Mouse (Mus musculus): Measurements from ENCODE around the gene Zfp536.

The Zfp536 gene

GRCm38 (mm10) chr7:37773312-37773702 is at the start of gene Zfp536:
Zfp536 (minus strand) TSS chr7:37773641.
- DNase-seq: no peak

DNA sequence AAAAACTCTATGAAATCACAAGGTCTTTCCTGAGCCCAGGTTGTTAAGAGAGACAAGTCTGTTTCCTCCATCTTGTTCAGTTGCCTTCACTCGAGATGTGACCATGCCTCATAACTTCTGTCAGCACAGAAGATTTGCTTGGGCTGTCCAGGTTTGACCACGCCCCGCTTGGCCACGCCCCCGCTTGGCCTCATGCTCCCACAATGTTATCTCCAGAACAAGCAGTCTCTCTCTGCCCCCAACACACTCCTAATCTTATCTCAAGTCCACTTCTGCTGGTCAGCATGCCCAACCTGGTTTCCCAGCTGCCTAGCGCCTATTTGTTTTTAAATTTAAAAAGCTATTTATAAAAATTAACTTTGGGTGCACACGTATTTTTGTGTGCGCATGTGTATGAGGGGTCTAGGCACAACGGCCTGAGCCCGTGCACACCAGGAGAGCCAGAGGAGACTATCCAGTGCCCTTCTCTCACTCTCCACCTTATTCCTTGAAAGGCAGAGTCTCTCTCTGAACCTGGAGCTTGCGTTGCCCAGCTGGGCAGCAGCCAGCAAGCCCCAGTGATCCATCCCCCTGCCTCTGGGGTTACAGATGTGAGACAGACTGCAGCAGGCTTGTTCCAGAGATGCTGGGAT is 47.3 kb upstream of the Zfp536 start:
- DNase-seq: no peak

GRCm38 (mm10) chr7:37818631-37819340 is 45.3 kb upstream of the Zfp536 start:
- no peak for DNase-seq

DNA sequence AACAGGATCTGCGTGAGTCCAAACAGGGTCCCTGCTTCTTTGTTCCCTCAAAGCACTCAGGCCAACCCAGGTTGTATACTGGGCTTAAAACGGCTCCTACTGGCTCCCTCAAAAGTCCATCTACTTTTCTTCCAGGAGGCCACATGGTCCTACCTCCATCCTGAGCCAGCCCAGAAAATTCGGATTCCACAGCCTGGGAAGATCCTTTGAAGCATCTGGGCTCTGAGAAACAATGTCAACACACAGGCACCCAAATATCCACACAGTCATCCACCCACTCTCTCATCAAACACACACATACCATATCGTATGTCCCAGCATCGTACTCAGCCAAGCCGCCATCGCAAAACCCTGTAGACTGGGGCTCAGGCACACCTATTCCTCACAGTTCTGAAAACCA is 43.5 kb upstream of the Zfp536 start:
- no peak for DNase-seq

DNA sequence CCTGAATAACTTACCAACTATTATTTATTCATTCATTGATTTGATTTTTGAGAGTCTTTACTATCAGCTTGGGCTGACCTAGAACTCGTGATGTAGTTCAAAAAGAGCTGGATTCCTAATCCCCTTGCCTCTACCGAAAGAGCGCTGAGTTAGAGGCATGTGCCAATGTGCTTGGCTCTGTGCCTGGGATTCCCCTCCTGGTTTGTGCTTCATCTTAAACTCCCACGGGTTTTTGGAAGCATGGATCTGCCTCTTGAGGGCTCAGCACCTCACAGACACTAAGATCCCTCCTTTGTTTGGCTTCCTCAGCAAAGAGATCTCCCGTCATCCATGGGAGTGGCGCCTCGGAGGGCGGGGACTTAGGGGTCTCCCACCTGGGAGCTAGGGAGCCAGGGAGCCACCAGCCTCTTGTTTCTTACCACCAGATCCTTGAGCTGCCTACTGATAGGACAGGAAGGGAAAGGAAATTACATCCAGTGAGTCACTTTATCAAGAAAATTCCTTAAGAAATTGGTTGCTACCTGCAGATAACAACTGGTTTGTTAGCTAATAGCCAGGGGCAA is 41.5 kb upstream of the Zfp536 start:
- DNase-seq: no peak

DNA sequence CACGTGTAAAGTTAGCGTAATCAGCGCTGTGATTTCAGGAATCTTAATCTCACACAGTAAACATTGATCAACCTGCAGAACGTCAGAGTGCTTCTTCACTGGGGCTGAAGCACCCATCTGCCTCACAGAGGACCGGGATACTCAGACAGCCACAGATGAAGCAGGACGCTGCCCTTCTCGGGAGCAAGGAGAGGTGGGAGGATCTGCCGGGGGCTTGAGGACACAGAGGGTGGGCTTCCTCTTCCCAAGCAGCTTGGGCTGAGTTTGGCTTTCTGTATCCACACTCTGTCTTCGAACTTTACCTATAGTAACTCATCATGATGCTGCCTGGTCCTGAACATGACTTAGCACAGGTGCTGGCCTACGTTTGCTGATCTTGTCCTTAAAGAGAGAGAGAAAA is 40.2 kb upstream of the Zfp536 start:
- no peak for DNase-seq

GRCm38 (mm10) chr7:37809908-37810307 is 36.5 kb upstream of the Zfp536 start:
- no peak for DNase-seq

- DNase-seq: no peak
Observed at GRCm38 (mm10) chr7:37809001-37809400, 35.6 kb upstream of the Zfp536 start.

DNA sequence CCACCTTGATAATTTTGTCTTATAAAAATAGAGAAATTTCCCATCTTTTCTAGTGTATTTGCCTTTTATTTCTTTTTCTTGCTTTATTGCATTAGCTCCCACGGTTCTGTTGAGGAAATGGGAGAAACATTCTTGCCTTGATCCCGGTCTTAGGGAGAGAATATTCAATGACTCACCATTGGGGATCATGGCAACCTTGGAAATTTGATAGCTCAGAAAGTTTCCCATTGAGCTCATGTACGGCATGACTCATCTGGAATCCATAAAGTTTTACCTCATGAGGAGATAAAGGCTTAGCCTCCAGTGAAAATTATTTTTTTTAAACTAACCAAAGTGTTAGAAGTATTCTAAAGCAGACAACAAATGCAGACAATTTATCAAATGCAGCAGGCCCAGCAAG is 27.7 kb upstream of the Zfp536 start:
- no peak for DNase-seq

DNA sequence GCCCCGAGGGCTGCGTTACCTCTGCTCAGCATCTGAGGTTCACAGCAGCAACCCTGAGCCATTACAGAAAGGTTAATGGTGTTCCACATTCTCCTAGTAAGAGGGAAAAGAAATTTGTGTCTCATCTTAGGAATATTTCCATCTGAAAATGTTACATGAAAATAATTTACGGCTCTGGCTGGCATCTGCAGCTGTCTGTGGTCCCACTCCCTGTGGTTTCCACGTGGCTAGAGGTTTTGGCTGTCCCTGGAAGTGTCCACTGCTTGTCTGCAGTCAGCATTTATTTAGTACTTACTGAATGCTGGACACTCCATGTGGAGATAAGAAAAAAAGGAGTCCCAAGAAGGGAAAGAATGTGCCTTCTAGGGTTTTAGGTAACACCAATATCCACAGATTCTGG is 15.3 kb upstream of the Zfp536 start:
- no peak for DNase-seq

- peak; percentile 75 for DNase-seq
Observed at GRCm38 (mm10) chr7:37775502-37775901, 2.1 kb upstream of the Zfp536 start.

GRCm38 (mm10) chr7:37774463-37774970 is 1.1 kb upstream of the Zfp536 start:
- no peak for DNase-seq

DNA sequence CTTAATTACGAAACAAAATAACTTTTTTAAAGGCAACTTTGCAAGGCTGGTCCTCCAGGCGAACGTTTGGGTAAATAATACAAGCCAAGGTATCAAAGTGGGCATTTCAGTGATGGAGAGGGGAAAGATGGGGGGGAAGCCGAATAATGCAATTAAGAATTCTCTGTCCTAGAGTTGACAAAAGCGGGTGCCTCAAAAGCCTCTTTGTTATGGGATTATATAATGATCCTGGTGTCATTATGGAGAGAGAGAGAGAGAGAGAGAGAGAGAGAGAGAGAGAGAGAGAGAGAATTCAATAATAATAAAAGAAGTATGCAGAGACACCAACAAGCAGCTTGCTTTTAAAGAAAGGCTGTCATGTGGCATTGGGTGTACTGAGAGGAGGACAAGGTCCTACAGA is 465 bp upstream of the Zfp536 start:
- DNase-seq: no peak

DNA sequence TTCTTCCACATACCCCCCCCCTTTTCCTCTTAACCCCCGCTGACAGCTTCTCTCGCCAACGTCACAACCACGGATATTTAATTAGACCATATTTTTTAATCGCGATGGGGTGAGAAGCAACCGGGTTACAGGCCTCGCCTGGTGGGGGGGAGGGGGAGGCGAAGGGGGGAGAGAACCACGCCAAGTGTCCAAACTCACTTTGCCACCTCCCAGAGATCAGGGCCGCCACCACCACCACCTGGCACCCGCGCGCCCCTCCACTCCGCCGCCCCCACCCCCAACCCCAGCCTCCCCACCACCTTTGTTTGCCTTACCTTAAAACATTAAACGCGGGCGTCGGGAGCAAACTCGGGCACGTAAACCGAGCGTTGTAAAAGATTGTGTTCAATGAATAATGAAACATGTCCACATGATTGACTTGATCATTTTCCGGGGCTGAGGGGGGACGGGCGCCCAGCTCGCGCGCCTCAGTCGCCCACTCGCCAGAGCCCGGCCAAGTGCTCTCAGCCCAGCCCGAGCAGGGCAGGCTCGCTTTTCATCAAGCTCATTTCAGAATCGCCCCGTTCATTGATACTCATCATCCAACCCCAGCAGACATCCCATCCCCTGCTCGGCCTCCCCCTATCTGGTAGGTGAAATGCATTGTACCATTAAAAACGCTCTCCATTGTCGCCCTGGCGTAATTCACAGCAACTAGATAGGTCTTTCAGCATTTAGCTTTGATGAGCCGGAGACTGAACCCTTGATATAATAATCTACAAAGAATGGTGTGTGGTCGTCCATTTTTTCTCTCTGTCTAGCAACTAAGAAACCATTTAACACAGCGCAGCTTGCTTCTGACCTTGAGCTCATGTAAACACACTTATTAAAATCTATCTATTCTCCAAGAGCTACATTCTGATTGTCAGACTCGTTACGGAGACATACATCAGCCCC is 797 bp downstream of the Zfp536 start:
- no peak for DNase-seq

DNA sequence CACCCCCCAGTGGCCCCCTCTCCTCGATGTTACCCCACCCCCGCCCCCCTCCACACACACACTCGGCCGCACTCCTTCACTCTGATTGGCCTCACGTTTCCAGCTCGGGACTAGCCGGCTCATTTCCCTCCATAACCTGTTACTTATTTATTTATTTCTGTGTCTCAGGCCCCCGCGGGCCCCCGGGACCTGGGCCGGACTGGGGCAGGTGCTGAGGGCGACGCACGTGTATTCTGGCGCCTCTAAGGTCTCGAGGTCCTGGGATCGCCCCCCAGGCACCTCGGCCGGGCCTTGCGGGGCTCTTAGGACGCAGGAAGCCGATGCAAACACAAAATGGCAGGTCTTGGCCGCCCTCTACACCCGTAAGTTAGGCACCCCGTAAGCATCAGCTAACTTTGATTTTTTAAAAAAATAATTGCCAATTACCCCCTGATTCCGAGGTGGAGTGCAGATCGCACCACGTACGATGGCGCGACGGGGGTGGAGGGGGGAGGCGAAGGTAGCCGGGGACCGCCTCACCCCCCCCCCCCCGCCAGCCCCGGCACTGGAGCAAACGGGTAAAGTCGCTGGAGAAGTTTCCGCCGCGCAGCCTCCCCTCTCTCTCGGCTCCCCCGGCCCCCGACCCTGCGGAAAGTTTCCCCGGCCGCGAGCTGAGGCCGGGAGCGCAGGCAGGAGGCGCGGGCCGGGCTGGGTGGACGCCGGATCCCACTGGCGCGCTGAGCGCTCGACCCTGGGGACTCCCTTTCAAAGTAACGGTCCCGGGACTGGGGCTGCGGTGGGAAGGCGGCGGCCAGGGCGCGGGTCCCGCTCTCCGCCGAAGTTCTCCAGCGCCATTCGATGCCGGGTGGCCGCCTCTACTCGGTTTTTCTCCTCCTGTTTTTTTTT is 1.7 kb downstream of the Zfp536 start:
- peak; percentile 11 for DNase-seq

GRCm38 (mm10) chr7:37770400-37771050 is 2.9 kb downstream of the Zfp536 start:
- DNase-seq: peak; percentile 63

DNA sequence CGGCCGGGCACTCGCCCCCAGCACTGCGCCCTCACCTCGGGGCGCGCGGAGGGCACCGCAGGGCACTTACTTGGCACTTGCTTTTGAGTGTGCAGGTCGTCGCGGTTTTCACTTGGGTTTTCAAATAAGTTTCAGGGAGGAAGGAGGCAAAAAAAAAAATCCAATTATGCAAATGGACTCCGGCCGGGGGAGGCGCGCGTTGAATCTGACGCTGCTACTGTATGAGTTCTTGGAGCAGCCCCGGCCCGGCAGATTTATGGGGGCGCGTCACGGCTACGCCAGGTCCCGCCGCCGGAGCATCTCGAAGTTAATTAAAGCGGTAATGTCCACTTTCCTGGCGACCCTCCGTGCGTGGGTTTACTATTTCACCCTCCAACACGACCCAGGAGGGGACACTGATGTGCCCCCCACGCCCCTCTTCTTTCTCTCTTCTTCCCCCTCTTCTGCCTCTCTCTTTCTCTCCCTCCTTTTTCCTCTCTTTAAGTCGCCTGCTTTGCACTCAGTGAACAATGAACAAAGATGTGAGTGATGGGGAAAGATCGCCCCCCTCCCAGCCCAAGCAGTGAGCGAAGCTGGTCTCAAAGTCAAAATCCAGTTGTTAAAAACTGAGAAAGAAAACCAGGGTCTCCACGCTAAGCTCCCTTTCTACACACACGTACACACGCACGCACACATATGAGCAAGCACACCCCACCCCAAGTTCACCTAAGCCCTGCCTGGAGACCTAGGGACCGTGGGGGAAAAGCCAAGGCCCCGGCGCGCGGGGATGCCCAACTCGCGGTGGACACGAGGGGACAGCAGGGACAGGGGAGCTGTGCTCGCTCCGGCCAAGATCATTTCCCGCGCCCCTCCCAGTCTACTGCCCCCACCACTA is 3.7 kb downstream of the Zfp536 start:
- DNase-seq: peak; percentile 10

DNA sequence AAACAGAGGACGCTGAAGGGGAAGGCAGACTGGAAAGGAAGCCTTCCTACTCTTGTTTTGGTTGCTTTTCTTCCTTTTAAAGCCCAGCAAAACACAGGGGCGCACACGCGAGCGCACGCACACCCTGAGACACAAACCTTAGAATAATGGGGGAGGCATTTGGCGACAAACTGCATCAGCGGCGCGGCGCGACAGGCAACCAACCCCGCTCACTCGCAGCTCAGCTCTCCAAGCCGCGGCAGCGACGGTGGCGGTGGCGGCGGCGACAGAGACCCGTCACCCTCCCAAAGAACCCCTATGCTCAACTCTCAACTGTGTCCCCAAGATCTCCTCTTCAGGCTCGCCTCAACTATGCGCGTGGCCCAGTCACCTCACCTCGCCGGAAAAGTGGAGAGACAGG is 4.4 kb downstream of the Zfp536 start:
- peak; percentile 10 for DNase-seq

GRCm38 (mm10) chr7:37768310-37768940 is 5.0 kb downstream of the Zfp536 start:
- DNase-seq: no peak

DNA sequence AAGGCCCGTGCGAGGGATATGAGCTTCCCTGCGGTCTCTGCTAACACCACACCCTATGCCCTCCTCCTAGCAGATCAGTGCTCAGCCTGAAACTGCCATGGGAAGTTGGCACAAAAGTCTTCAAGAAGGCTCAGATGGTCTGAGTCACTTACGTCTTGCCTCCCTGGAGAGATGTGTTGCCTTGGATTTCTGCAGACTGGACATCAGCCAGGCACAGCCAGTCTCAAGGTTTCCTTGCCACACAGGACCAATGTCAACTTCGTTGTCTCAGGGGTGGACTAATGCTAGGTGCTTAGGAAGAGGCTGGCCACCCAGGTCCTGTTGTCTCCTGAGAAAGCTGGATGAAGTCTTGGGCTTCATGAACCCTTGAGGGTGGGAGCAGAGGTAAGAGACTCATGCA is 14.6 kb downstream of the Zfp536 start:
- no peak for DNase-seq

Measured in thymus, postnatal 4 days (tissue).